Mouse (Mus musculus): ENCODE data around the gene Six4. TPM values are rescaled to one million over a fixed set of nuclear protein-coding genes. Genes with fewer than 3 reads are reported as not detected.

The Six4 gene
- polyA plus RNA-seq (2015; fragmentation: Nextera tagmentation; extraction: Ambion mirVana) = 0.21 and 0.24 TPM in 2 replicates

GRCm38 (mm10) chr12:73113196-73113595 lies at the start of gene Six4:
TSS of gene Six4 (minus strand) at chr12:73113456.

GRCm38 (mm10) chr12:73123093-73124041 lies 10.1 kb upstream of the Six4 start, which contains the start of gene Mnat1:
TSS of gene Mnat1 (plus strand) at chr12:73123717.

GRCm38 (mm10) chr12:73053668-73054241 lies 59.5 kb downstream of the Six4 start, which contains the start of gene Six1:
TSS of gene Six1 (minus strand) at chr12:73053887.

Other genes with a start within 250 kb of the Six4 start
- not detected in 2 replicates for gene Six6, start 173.6 kb downstream of the Six4 start, polyA plus RNA-seq (2015; fragmentation: Nextera tagmentation; extraction: Ambion mirVana)
- 7.3 and 10.4 TPM in 2 replicates for gene 4930447C04Rik, start 172.7 kb downstream of the Six4 start, polyA plus RNA-seq (2015; fragmentation: Nextera tagmentation; extraction: Ambion mirVana)
- 0.65 and 2.1 TPM in 2 replicates for gene Six1, start 59.6 kb downstream of the Six4 start, polyA plus RNA-seq (2015; fragmentation: Nextera tagmentation; extraction: Ambion mirVana)
- 18.0 and 18.2 TPM in 2 replicates for gene Mnat1, start 10.3 kb upstream of the Six4 start, polyA plus RNA-seq (2015; fragmentation: Nextera tagmentation; extraction: Ambion mirVana)
- gene Trmt5, start 173.3 kb upstream of the Six4 start, polyA plus RNA-seq (2015; fragmentation: Nextera tagmentation; extraction: Ambion mirVana) = 12.4 and 12.7 TPM in 2 replicates
- 7.0 and 9.0 TPM in 2 replicates for gene Slc38a6, start 173.3 kb upstream of the Six4 start, polyA plus RNA-seq (2015; fragmentation: Nextera tagmentation; extraction: Ambion mirVana)